Mouse (Mus musculus) liver, adult 2 months (tissue): Measurements from ENCODE around the gene Sh2d1b1. TPM values are rescaled to one million over a fixed set of nuclear protein-coding genes. Genes with fewer than 3 reads are reported as not detected.

Experiments used
- DNase-seq: peaks from one replicate; pipeline ENCODE4 v3.0.0-alpha.2; 2011; ENCODE audit warnings: low read depth, low spot score; ENCODE audit errors: extremely low read depth
- H3K27ac ChIP-seq: fragments of 200-500 bp; replicated peaks from 2 replicates; pipeline ENCODE4 v1.5.1; 2012; ENCODE audit warnings: low read depth, mild to moderate bottlenecking, control low read depth, inconsistent platforms, low read length; ENCODE audit not compliant: insufficient read depth
- H3K27me3 ChIP-seq: fragments of 200-500 bp; 2 replicates; pipeline ENCODE4 v1.6.1; 2012; ENCODE audit warnings: mild to moderate bottlenecking, moderate library complexity, low read length, inconsistent platforms; ENCODE audit not compliant: control insufficient read depth, insufficient read depth
- H3K36me3 ChIP-seq: fragments of 200-500 bp; 2 replicates; pipeline ENCODE4 v1.6.1; 2012; ENCODE audit warnings: low read length, inconsistent platforms; ENCODE audit not compliant: control insufficient read depth, insufficient read depth
- H3K4me1 ChIP-seq: fragments of 200-500 bp; 2 replicates; pipeline ENCODE4 v1.6.1; 2011; ENCODE audit warnings: low read length; ENCODE audit not compliant: control insufficient read depth, insufficient read depth
- H3K4me3 ChIP-seq: fragments of 200-500 bp; 2 replicates; pipeline ENCODE4 v1.5.1; 2011; ENCODE audit warnings: low read depth, mild to moderate bottlenecking, control low read depth, low read length, moderate library complexity; ENCODE audit not compliant: insufficient read depth
- H3K79me2 ChIP-seq: fragments of 200-500 bp; 2 replicates; pipeline ENCODE4 v1.6.1; 2012; ENCODE audit warnings: inconsistent platforms, mild to moderate bottlenecking, low read length, moderate library complexity; ENCODE audit not compliant: control insufficient read depth, insufficient read depth
- H3K9ac ChIP-seq: fragments of 200-500 bp; 2 replicates; pipeline ENCODE4 v1.6.1; 2012; ENCODE audit warnings: low read depth, mild to moderate bottlenecking, control low read depth, inconsistent platforms, low read length
- CTCF ChIP-seq: fragments of 200-500 bp; IDR thresholded peaks from 2 replicates; pipeline ENCODE4 v1.5.1; 2011; ENCODE audit warnings: low read depth, low read length, control low read depth
- POLR2A ChIP-seq: fragments of 200-500 bp; IDR thresholded peaks from 2 replicates; pipeline ENCODE4 v1.6.1; 2011; ENCODE audit warnings: low read length, control low read depth; ENCODE audit not compliant: insufficient read depth; ENCODE audit errors: extremely low read depth
- WGBS: fragments of 180-500 bp; shearing (Covaris S2); methylation state at CpG from one replicate; pipeline ENCODE4 v1.1.7; 2018; 5-methylcytosine and 5-hydroxymethylcytosine counted together
- polyA plus RNA-seq: library from polyadenylated mRNA; depleted of rRNA; stranded (reverse); fragments of >200 nt; gene quantifications from 2 replicates; pipeline ENCODE4 v1.2.3, GENCODE M21; 2012; rRNA removed
- total RNA-seq: library from RNA; depleted of rRNA; stranded (reverse); fragments of >200 nt; gene quantifications from 2 replicates; pipeline ENCODE4 v1.2.3, GENCODE M21; 2014; rRNA removed

Sh2d1b1 gene
- total and polyA plus RNA-seq, 2 experiments, result not detected

GRCm38 (mm10) chr1:170325277-170325676 is 48.2 kb downstream of the Sh2d1b1 start:
- Histone ChIP-seq H3K36me3 (peaks cover 2% of the 10 kb centered on the region; the same call in 1 of the 2 replicates), H3K4me3 (no peak overlapping the region), H3K79me2 (0 out of 2 replicates have a peak, but pooled peaks cover 3% of the 10 kb centered on the region), H3K4me1 (peaks cover 5% of the 10 kb centered on the region), H3K27ac (no peak overlapping the region), H3K9ac (no peak overlapping the region), H3K27me3 (no peaks in the 10 kb centered on the region)
- WGBS, result 15% methylated on average over 4 of the region's 4 CpGs
- DNase-seq, result peak; percentile 96
- TF ChIP-seq CTCF (no peak), POLR2A (no peak)

GRCm38 (mm10) chr1:170331926-170332325 is 54.8 kb downstream of the Sh2d1b1 start:
- H3K27me3 ChIP-seq, result no peaks in the 10 kb centered on the region
- H3K36me3 ChIP-seq, result peaks cover 2% of the 10 kb centered on the region; the same call in 1 of the 2 replicates
- 86% methylated on average over 6 of the region's 6 CpGs for WGBS
- no peak overlapping the region for H3K4me3 ChIP-seq
- no peak overlapping the region for H3K9ac ChIP-seq
- H3K27ac ChIP-seq, result no peak overlapping the region
- no peaks in the 10 kb centered on the region for H3K79me2 ChIP-seq
- H3K4me1 ChIP-seq, result no peaks in the 10 kb centered on the region
- DNase-seq, result no peak
- TF ChIP-seq CTCF, result no peak
- no peak for TF ChIP-seq POLR2A

DNA sequence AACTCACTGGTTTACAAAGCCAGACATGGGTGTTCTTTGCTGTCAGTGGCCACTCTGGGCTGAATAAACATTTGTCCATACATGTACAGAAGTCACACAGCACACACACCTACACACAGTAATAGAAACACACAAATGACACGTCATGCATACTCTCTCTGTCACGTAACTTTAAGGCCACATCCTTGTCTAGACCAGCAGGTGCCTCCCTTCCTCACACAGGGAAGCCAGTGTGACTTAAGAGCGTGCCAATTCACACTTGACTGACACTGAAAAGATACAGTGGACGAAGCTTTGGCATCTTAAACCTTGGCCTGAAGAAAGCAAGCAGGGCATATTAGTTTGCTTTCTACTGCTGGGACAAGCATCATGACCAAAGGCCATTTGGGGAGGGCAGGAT is 55.7 kb downstream of the Sh2d1b1 start:
- WGBS, result 90% methylated on average over 4 of the region's 4 CpGs
- no peak overlapping the region for H3K4me3 ChIP-seq
- DNase-seq, result no peak
- H3K36me3 ChIP-seq, result peaks cover 5% of the 10 kb centered on the region; the same call in 1 of the 2 replicates
- no peak overlapping the region for H3K9ac ChIP-seq
- no peaks in the 10 kb centered on the region for H3K79me2 ChIP-seq
- no peak overlapping the region for H3K27ac ChIP-seq
- no peaks in the 10 kb centered on the region for H3K27me3 ChIP-seq
- H3K4me1 ChIP-seq, result no peaks in the 10 kb centered on the region
- TF ChIP-seq CTCF (no peak), POLR2A (no peak)

Other genes starting within 250 kb of the Sh2d1b1 start
- gene Ddr2, start 166.6 kb upstream of the Sh2d1b1 start, total RNA-seq, result 3.0 and 4.8 TPM in 2 replicates
- gene Ddr2, start 166.6 kb upstream of the Sh2d1b1 start, polyA plus RNA-seq, result 0.81 and 1.4 TPM in 2 replicates
- gene Uap1, start 102.4 kb upstream of the Sh2d1b1 start, total RNA-seq, result 22.6 and 23.6 TPM in 2 replicates
- 14.3 and 15.9 TPM in 2 replicates for gene Uap1, start 102.4 kb upstream of the Sh2d1b1 start, polyA plus RNA-seq
- gene Uhmk1, start 61.9 kb upstream of the Sh2d1b1 start, total RNA-seq, result 25.4 and 26.7 TPM in 2 replicates
- 7.5 and 8.7 TPM in 2 replicates for gene Uhmk1, start 61.9 kb upstream of the Sh2d1b1 start, polyA plus RNA-seq
- not detected in 2 replicates for gene Sh2d1b2, start 44.6 kb upstream of the Sh2d1b1 start, total RNA-seq
- not detected in 2 replicates for gene Sh2d1b2, start 44.6 kb upstream of the Sh2d1b1 start, polyA plus RNA-seq
- gene Gm7694, start 29.0 kb downstream of the Sh2d1b1 start, total RNA-seq, result 1.0 and 1.2 TPM in 2 replicates
- 2.6 and 2.9 TPM in 2 replicates for gene Gm7694, start 29.0 kb downstream of the Sh2d1b1 start, polyA plus RNA-seq
- gene Spata46, start 31.5 kb downstream of the Sh2d1b1 start, total RNA-seq, result not detected in 2 replicates
- gene Spata46, start 31.5 kb downstream of the Sh2d1b1 start, polyA plus RNA-seq, result not detected in 2 replicates